Mouse (Mus musculus) lung, embryonic 16.5 days (tissue): ENCODE data around the gene Astl. TPM values are rescaled to one million over a fixed set of nuclear protein-coding genes. Genes with fewer than 3 reads are reported as not detected.
A peak's percentile ranks its signal among the peaks of the same experiment; 100 is the strongest.

ENCODE experiments used
- ATAC-seq: fragments of 200-750 bp; cut with Nextera tagmentation; 2 replicates; pipeline ENCODE4 v1.8.0; 2017; ENCODE audit warnings: low read depth, mild to moderate bottlenecking, moderate library complexity
- H3K27ac ChIP-seq: fragments of 300-500 bp; sonication (generic); 2 replicates; pipeline ENCODE4 v1.5.1; 2014; ENCODE audit warnings: mild to moderate bottlenecking, control low read depth, low read length
- H3K27me3 ChIP-seq: fragments of 300-500 bp; sonication (generic); 2 replicates; pipeline ENCODE4 v1.6.1; 2014; ENCODE audit warnings: low read depth, low read length, mixed read lengths; ENCODE audit not compliant: control insufficient read depth, insufficient read depth
- H3K36me3 ChIP-seq: fragments of 300-500 bp; sonication (generic); 2 replicates; pipeline ENCODE4 v1.6.1; 2014; ENCODE audit warnings: low read length; ENCODE audit not compliant: control insufficient read depth, insufficient read depth
- H3K4me1 ChIP-seq: fragments of 300-500 bp; sonication (generic); replicated peaks from 2 replicates; pipeline ENCODE4 v1.6.1; 2014; ENCODE audit warnings: low read length, mixed read lengths; ENCODE audit not compliant: control insufficient read depth, insufficient read depth
- H3K4me2 ChIP-seq: fragments of 300-500 bp; sonication (generic); 2 replicates; pipeline ENCODE4 v1.6.1; 2014; ENCODE audit warnings: low read depth, low read length, control low read depth
- H3K4me3 ChIP-seq: fragments of 300-500 bp; sonication (generic); 2 replicates; pipeline ENCODE4 v1.5.1; 2014; ENCODE audit warnings: mild to moderate bottlenecking, low read length, control low read depth
- H3K9ac ChIP-seq: fragments of 300-500 bp; sonication (generic); 2 replicates; pipeline ENCODE4 v1.6.1; 2014; ENCODE audit warnings: low read length, control low read depth
- H3K9me3 ChIP-seq: fragments of 300-500 bp; sonication (generic); 2 replicates; pipeline ENCODE4 v1.6.1; 2016; ENCODE audit warnings: low read length; ENCODE audit not compliant: control insufficient read depth
- WGBS: fragments of 180-500 bp; shearing (Covaris S2); extraction: QIAGEN DNeasy Blood & Tissue Kit; methylation state at CpG from one replicate; pipeline ENCODE4 v1.1.7; 2014; 5-methylcytosine and 5-hydroxymethylcytosine counted together
- polyA plus RNA-seq: library from polyadenylated mRNA; unstranded; fragments of >200 nt; fragmentation: Nextera tagmentation; extraction: Ambion mirVana; gene quantifications from 2 replicates; pipeline ENCODE4 v1.2.1, GENCODE M21; 2015

Astl gene
- polyA plus RNA-seq, 1 experiment from 2014 or later: not detected

DNA sequence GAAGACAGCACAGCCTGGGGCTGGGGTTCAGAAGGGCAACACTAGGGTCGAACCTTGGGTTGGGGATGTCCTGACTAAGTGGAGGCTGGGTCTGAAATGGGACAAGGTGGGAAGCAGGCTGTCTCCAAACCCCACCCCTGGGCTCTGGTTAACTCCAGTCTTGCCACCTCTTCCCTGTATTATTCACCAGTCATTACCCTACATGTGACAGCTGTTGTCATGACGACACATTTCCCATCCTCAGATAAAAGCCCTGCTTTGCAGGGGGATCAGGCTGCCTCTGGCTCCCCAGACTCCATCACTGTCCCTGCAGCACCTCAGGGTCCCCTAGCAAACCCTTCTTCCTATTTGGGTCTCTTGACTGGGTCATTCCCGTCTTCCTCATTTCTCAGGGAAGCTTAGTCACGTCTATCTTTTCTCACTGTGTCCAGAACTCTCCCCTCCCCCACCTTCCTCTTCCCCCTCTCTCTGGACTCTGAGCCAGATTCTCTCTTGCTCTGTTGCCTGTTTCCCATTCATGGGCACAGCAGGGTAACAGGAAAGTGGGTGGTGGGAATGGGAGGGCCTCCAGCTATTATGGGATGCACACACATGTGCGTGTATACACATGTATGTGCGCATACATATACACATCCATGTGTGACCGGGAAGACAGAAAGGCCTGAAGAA, 39.6 kb downstream of the Astl start:
- 58% methylated on average over 7 of the region's 7 CpGs for WGBS
- H3K36me3 ChIP-seq: no peaks in the 10 kb centered on the region
- H3K4me3 ChIP-seq: no peak overlapping the region
- H3K4me2 ChIP-seq: no peak overlapping the region
- no peaks in the 10 kb centered on the region; the same call in 1 of the 2 replicates for H3K4me1 ChIP-seq
- ATAC-seq: no peak
- no peak overlapping the region for H3K27ac ChIP-seq
- H3K9ac ChIP-seq: no peak overlapping the region
- no peaks in the 10 kb centered on the region for H3K9me3 ChIP-seq
- H3K27me3 ChIP-seq: no peaks in the 10 kb centered on the region

DNA sequence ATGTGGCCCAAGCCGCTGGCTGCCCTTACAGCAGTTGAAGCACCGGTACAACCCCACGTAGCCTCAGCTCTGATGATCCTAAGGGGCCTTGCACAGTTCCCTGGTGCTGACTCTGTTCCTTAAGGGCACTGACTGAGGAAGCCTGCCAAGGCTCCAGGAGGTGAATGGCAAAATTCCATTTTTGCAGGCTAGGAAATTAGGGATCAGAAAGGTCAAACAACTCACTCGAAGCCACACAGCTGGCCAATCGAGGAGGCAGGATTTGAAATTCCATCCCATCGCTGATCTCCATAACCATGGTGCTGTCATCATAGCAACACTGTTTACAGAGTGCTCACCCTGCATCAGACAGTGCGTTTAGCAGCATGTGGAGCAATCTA, 40.2 kb downstream of the Astl start:
- no peaks in the 10 kb centered on the region for H3K9me3 ChIP-seq
- H3K9ac ChIP-seq: no peak overlapping the region
- no peak overlapping the region for H3K4me2 ChIP-seq
- peak; percentile 28; the same call in 1 of the 2 replicates for ATAC-seq
- 53% methylated on average over 7 of the region's 7 CpGs for WGBS
- H3K27me3 ChIP-seq: no peaks in the 10 kb centered on the region
- H3K4me3 ChIP-seq: no peak overlapping the region
- no peaks in the 10 kb centered on the region; the same call in 1 of the 2 replicates for H3K4me1 ChIP-seq
- H3K27ac ChIP-seq: no peak overlapping the region
- H3K36me3 ChIP-seq: no peaks in the 10 kb centered on the region

DNA sequence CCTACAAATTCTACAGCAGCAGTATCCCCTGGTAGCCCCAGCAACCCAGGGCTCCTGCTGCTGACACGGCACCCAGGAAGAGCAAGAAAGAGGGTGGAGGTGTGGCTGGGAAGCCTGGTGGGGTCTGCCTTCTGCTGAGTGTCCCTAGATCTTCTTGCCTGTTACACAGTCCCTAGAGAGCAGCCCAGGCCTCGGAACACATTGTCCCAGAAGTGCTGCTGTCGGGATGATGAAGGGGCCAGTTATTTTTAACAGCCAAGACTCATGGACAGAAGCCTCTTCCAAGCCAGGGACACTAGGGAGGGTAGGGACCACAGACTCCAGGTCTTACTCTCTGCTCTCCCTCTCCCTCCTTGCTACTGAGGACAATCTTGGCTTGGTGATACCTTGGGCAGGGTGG, 40.8 kb downstream of the Astl start:
- no peak overlapping the region for H3K4me3 ChIP-seq
- WGBS: 54% methylated on average over 3 of the region's 3 CpGs
- H3K4me1 ChIP-seq: no peaks in the 10 kb centered on the region; the same call in 1 of the 2 replicates
- H3K9ac ChIP-seq: no peak overlapping the region
- no peak overlapping the region for H3K4me2 ChIP-seq
- no peaks in the 10 kb centered on the region for H3K9me3 ChIP-seq
- no peak overlapping the region for H3K27ac ChIP-seq
- no peak for ATAC-seq
- no peaks in the 10 kb centered on the region for H3K27me3 ChIP-seq
- H3K36me3 ChIP-seq: no peaks in the 10 kb centered on the region

DNA sequence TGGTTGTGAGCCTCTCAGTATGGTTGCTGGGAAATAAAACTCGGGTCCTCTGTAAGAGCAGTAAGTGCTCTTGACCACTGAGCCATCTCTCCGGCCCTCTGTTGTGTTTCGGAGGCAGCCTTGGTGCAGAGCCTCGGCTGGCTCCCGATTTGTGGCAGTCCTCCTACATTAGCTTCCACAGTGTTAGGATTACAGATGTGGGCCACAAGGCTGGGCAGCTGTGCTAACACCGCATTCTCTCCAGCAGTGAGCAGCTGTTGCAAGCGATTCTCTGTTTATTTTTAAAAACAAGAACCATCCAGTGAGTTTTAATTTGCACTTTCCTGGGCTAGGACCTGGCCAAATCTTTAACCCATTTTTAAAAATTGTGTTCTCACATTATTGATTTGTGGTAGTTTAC, 45.4 kb downstream of the Astl start:
- H3K4me2 ChIP-seq: no peak overlapping the region
- H3K9me3 ChIP-seq: no peaks in the 10 kb centered on the region
- H3K4me3 ChIP-seq: no peak overlapping the region
- no peaks in the 10 kb centered on the region for H3K27me3 ChIP-seq
- 40% methylated on average over 7 of the region's 7 CpGs for WGBS
- no peak for ATAC-seq
- H3K36me3 ChIP-seq: no peaks in the 10 kb centered on the region
- no peak overlapping the region for H3K27ac ChIP-seq
- H3K9ac ChIP-seq: no peak overlapping the region
- H3K4me1 ChIP-seq: no peaks in the 10 kb centered on the region

DNA sequence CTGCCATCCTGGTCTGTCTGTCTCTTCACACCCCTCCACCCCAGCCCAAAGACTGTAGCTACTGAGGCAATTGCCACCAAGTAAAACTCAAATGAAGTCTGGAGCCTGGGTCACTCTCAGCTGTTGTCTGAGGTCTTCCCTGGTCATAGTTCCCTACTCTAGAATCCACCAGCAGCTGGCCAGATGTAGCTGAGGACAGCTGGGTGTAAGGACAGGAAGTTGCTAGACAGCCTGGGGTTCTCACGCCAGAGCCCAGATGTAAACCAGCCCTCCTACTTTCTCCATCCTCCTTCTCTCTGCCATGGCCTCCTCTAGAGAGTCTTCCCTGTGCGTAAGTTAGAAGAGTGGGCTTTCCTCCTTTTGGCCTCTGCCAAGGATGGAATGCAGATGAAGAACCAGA, 49.1 kb downstream of the Astl start:
- no peak overlapping the region for H3K27ac ChIP-seq
- H3K9me3 ChIP-seq: no peaks in the 10 kb centered on the region
- 54% methylated on average over 2 of the region's 2 CpGs for WGBS
- H3K27me3 ChIP-seq: no peaks in the 10 kb centered on the region
- no peak overlapping the region for H3K4me2 ChIP-seq
- no peaks in the 10 kb centered on the region for H3K36me3 ChIP-seq
- no peak for ATAC-seq
- H3K9ac ChIP-seq: no peak overlapping the region
- no peaks in the 10 kb centered on the region for H3K4me1 ChIP-seq
- H3K4me3 ChIP-seq: no peak overlapping the region

DNA sequence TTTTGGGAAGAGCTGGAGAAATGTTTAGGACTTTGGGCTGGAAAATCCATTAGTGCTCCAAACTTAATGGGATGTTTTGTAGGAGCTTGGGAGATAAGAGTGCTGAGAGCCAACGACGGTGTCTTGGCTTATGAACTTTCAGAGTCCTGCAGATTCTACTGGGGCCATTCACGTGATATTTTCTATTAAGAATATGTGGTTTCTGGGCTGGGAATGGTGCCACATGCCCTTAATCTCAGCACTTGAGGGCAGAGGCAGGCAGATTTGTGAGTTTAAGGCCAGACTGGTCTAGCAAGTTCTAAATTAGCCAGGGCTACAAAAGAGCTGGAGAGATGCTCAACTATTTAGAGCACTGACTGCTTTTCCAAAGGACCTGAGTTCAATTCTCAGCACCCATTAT, 51.9 kb downstream of the Astl start:
- no peak overlapping the region for H3K4me2 ChIP-seq
- H3K4me3 ChIP-seq: no peak overlapping the region
- H3K4me1 ChIP-seq: no peaks in the 10 kb centered on the region
- no peaks in the 10 kb centered on the region for H3K36me3 ChIP-seq
- H3K9ac ChIP-seq: no peak overlapping the region
- WGBS: 28% methylated on average over 3 of the region's 3 CpGs
- no peaks in the 10 kb centered on the region for H3K27me3 ChIP-seq
- ATAC-seq: no peak
- no peak overlapping the region for H3K27ac ChIP-seq
- H3K9me3 ChIP-seq: no peaks in the 10 kb centered on the region

DNA sequence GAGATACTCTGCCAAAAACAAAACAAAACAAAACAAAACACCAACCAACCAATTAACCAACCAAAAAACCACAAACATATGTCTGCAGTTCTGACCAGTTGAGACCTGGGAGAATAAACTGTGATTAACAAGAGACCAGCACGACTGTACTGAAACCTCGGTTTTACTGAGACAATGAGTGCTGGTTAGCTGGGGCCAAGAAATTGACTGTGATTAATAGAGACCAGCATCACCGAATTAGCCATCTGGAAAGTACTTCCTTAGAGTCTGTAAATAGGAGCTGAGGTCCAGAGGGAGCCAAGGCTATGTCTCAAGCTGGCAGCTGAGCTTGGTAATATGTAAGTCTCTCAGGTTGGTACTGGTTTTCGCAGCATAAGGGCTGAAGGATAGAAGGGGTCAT, 52.4 kb downstream of the Astl start:
- ATAC-seq: no peak
- 57% methylated on average over 4 of the region's 4 CpGs for WGBS
- Histone ChIP-seq H3K4me1 (no peaks in the 10 kb centered on the region), H3K4me2 (no peak overlapping the region), H3K27me3 (no peaks in the 10 kb centered on the region), H3K36me3 (no peaks in the 10 kb centered on the region), H3K9me3 (no peaks in the 10 kb centered on the region), H3K4me3 (no peak overlapping the region), H3K9ac (no peak overlapping the region), H3K27ac (no peak overlapping the region)

DNA sequence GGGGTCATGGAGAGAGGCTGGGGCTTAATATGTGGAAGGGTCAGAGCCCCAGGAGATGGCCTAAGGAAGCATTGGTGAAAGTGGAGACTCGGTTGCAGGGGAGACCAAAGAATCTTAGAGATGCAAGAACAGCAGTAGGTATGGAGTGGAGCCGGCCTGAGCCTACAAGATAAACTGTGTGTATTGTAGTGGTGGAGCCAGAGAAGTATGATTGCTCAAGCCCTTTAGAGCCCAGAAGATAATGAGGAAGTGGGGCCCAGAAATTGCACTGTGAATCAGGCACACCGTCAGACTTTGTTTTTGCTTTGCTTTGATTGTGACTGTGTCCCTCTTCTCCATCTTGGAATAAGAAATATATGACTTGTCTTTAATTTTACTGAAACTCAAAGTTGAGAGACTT, 52.9 kb downstream of the Astl start:
- Histone ChIP-seq H3K9me3 (no peaks in the 10 kb centered on the region), H3K9ac (no peak overlapping the region), H3K4me1 (no peaks in the 10 kb centered on the region), H3K27me3 (no peaks in the 10 kb centered on the region), H3K4me3 (no peak overlapping the region), H3K36me3 (no peaks in the 10 kb centered on the region), H3K27ac (no peak overlapping the region), H3K4me2 (no peak overlapping the region)
- no peak for ATAC-seq
- WGBS: 43% methylated on average over 3 of the region's 3 CpGs

DNA sequence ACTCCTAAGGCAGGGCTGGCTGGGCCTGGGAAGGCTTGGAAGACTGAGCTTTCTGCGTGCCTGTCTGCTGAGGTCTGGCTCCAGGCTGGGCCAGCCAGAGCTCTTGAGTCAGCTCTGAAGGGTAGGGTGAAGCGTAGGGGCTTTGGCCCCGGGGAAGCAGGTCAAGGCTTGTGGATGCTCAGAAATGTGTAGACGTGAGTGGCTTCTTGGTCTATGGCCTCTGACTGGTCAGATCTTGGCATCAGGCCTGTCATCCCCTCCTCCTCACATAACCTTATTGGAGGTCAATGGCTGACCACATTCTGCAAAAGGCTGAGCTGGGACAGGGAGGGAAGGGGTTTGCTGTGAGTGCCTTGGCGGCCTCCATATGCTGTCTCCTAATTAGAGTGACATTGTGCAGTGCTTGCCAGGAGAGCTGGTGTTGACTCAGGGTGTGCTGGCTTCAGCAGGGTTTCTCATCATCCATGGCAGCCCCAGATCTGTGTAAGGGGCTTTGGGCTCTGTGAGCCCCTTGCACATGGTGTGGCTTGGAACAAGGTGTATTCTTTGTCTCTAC, 56.2 kb downstream of the Astl start:
- Histone ChIP-seq H3K27me3 (no peaks in the 10 kb centered on the region), H3K9ac (no peak overlapping the region), H3K4me3 (no peak overlapping the region), H3K4me2 (no peak overlapping the region), H3K36me3 (no peaks in the 10 kb centered on the region), H3K4me1 (no peaks in the 10 kb centered on the region), H3K9me3 (no peaks in the 10 kb centered on the region), H3K27ac (no peak overlapping the region)
- no peak for ATAC-seq
- 64% methylated on average over 5 of the region's 5 CpGs for WGBS
